Mouse (Mus musculus) heart, postnatal 14 days (tissue): ENCODE results near the gene Olfr1018. TPM values are rescaled to one million over a fixed set of nuclear protein-coding genes. Genes with fewer than 3 reads are reported as not detected.

Experiments
- DNase-seq, 2 experiments: peaks; one replicate each; pipeline ENCODE4 v3.0.0; 2021 to 2022
- intact Hi-C: fragments of 180-260 bp; cut with DNase I; formaldehyde crosslinking; loops from one replicate; pipeline ENCODE4 v1.15.1; 2025
- long read RNA-seq, 2 experiments: library from polyadenylated mRNA; stranded (forward); transcript quantifications; one replicate each; pipeline ENCODE4 v2.0.0; 2021
- total RNA-seq, 2 experiments: library from RNA; stranded (reverse); gene quantifications; 2 replicates each; pipeline ENCODE4 v1.2.3; 2021

Olfr1018 gene
- not detected for total RNA-seq
- long read RNA-seq, experiment 1 = 0 reads
- long read RNA-seq, experiment 2 = 0 reads

GRCm38 (mm10) chr2:85818179-85818578, at the start of gene Olfr1018:
Gene Olfr1018 (plus strand): TSS chr2:85818479.
- intact Hi-C loops = no loop called here
- DNase-seq = no peak

GRCm38 (mm10) chr2:85772413-85772812, 45.9 kb upstream of the Olfr1018 start, which contains the start of gene Olfr1014:
Gene Olfr1014 (plus strand): TSS chr2:85772713.
- intact Hi-C loops = no loop called here
- DNase-seq = no peak

- intact Hi-C loops = no loop called here
- DNase-seq = no peak
Measured at GRCm38 (mm10) chr2:85781717-85782116, 36.6 kb upstream of the Olfr1018 start, which contains the start of gene Olfr1015. Gene Olfr1015 (plus strand): TSS chr2:85782017.

GRCm38 (mm10) chr2:85792331-85792730, 25.9 kb upstream of the Olfr1018 start:
- no peak for DNase-seq
- intact Hi-C loops = no loop called here

GRCm38 (mm10) chr2:85802444-85802843, 15.8 kb upstream of the Olfr1018 start, which contains the start of gene Olfr1016:
Gene Olfr1016 (minus strand): TSS chr2:85802544.
- intact Hi-C loops = no loop called here
- DNase-seq = no peak

- intact Hi-C loops = no loop called here
- no peak for DNase-seq
Measured at GRCm38 (mm10) chr2:85804501-85804900, 13.8 kb upstream of the Olfr1018 start.

- no peak for DNase-seq
- intact Hi-C loops = no loop called here
Measured at GRCm38 (mm10) chr2:85845383-85845782, 27.1 kb downstream of the Olfr1018 start, which contains the start of gene Olfr1019. Gene Olfr1019 (minus strand): TSS chr2:85845483.

GRCm38 (mm10) chr2:85846730-85847129, 28.5 kb downstream of the Olfr1018 start, which contains the start of gene Olfr1020:
Gene Olfr1020 (plus strand): TSS chr2:85847030.
- intact Hi-C loops = no loop called here
- DNase-seq = no peak

GRCm38 (mm10) chr2:85868294-85868693, 50.0 kb downstream of the Olfr1018 start, which contains the start of gene Olfr1022:
Gene Olfr1022 (plus strand): TSS chr2:85868594.
- intact Hi-C loops = no loop called here
- DNase-seq = no peak

Other genes with a start within 250 kb of the Olfr1018 start
- not detected for gene Olfr996, start 239.3 kb upstream of the Olfr1018 start, total RNA-seq
- not detected for gene Olfr998, start 229.5 kb upstream of the Olfr1018 start, total RNA-seq
- not detected for gene Olfr1000, start 206.6 kb upstream of the Olfr1018 start, total RNA-seq
- gene Olfr1002, start 167.8 kb upstream of the Olfr1018 start, total RNA-seq = not detected
- not detected for gene Olfr154, start 154.0 kb upstream of the Olfr1018 start, total RNA-seq
- not detected for gene Olfr1006, start 139.7 kb upstream of the Olfr1018 start, total RNA-seq
- gene Olfr1008, start 129.0 kb upstream of the Olfr1018 start, total RNA-seq = not detected
- gene Olfr1009, start 103.1 kb upstream of the Olfr1018 start, total RNA-seq = not detected
- gene Olfr1012, start 55.7 kb upstream of the Olfr1018 start, total RNA-seq = not detected
- gene Olfr1013, start 51.4 kb upstream of the Olfr1018 start, total RNA-seq = not detected
- not detected for gene Olfr1014, start 45.8 kb upstream of the Olfr1018 start, total RNA-seq
- gene Olfr1015, start 36.5 kb upstream of the Olfr1018 start, total RNA-seq = not detected
- not detected for gene Olfr1016, start 15.9 kb upstream of the Olfr1018 start, total RNA-seq
- gene Olfr1019, start 27.0 kb downstream of the Olfr1018 start, total RNA-seq = not detected
- gene Olfr1020, start 28.6 kb downstream of the Olfr1018 start, total RNA-seq = not detected
- gene Olfr1022, start 50.1 kb downstream of the Olfr1018 start, total RNA-seq = not detected
- gene Olfr1023, start 67.2 kb downstream of the Olfr1018 start, total RNA-seq = not detected
- gene Olfr1024, start 86.6 kb downstream of the Olfr1018 start, total RNA-seq = not detected
- gene Olfr1025-ps1, start 96.7 kb downstream of the Olfr1018 start, total RNA-seq = not detected
- not detected for gene Olfr1026, start 103.1 kb downstream of the Olfr1018 start, total RNA-seq
- gene Olfr1028, start 132.0 kb downstream of the Olfr1018 start, total RNA-seq = not detected
- gene Olfr1029, start 155.4 kb downstream of the Olfr1018 start, total RNA-seq = not detected
- gene Olfr1030, start 160.8 kb downstream of the Olfr1018 start, total RNA-seq = not detected
- gene Olfr1031, start 171.8 kb downstream of the Olfr1018 start, total RNA-seq = not detected
- gene Olfr1032, start 187.1 kb downstream of the Olfr1018 start, total RNA-seq = not detected
- gene Olfr1033, start 202.2 kb downstream of the Olfr1018 start, total RNA-seq = 1 to 10 TPM; 3.4 to 7.1 TPM
- gene Olfr1034, start 227.4 kb downstream of the Olfr1018 start, total RNA-seq = under 1 TPM; 0.10 to 0.29 TPM